Mouse (Mus musculus): ENCODE results near the gene Nod2.

DNA sequence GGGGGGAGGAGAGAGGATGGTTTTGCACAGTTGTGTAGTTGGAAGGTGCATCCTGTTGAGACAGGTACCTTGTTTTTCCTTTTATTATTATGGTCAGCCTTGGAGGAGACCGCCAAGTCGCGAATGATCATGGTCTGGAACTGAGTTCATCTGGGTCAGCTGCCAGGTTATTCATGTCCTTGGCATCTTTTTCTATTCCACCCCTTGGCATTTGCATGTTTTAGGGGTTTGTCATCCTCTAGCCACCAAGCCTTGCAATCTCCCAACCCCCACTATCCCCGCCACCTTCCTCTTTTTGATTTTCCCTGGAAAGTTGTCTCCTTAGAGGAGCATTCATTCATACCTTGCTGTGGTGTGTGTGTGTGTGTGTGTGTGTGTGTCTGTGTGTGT lies 50.5 kb downstream of the Nod2 start:
- TF ChIP-seq GATA1 (IDR thresholded peaks at IDR 0.05; ENCODE audit: borderline replicate concordance, low read length): no peak
- TF ChIP-seq FLI1 (IDR thresholded peaks at IDR 0.05; ENCODE audit: low read length): no peak
